Mouse (Mus musculus): ENCODE data around the gene Sgcd.

GRCm38 (mm10) chr11:47804101-47804715 lies 184.6 kb downstream of the Sgcd start:
- TF ChIP-seq MYOG (IDR thresholded peaks at IDR 0.05; ENCODE audit: control insufficient read depth in 1 of 3, insufficient read depth in 1 of 3, insufficient read length in 2 of 3, low read depth in 2 of 3) (no peak), MYOD1 (IDR thresholded peaks at IDR 0.05; ENCODE audit: control insufficient read depth in 1 of 3, insufficient read length in 2 of 3, low read depth in 2 of 3) (no peak), POLR2A (IDR thresholded peaks at IDR 0.05; ENCODE audit: insufficient read length, low read depth) (no peak), MAX (IDR thresholded peaks at IDR 0.05; ENCODE audit: low read depth) (no peak), TCF3 (IDR thresholded peaks at IDR 0.05; ENCODE audit: insufficient read length, low read depth) (no peak), E2F4 (IDR thresholded peaks at IDR 0.05; ENCODE audit: insufficient read depth) (no peak), USF1 (IDR thresholded peaks at IDR 0.05; ENCODE audit: low read depth) (no peak), POLR2AphosphoS2 (IDR thresholded peaks at IDR 0.05; ENCODE audit: insufficient read length, low read depth) (no peak), CEBPB (IDR thresholded peaks at IDR 0.05; ENCODE audit: insufficient read depth, poor library complexity, severe bottlenecking) (no peak), SRF (IDR thresholded peaks at IDR 0.05; ENCODE audit: control insufficient read depth, insufficient read length, low read depth) (no peak), TCF12 (IDR thresholded peaks at IDR 0.05; ENCODE audit: insufficient read depth, poor library complexity, severe bottlenecking) (no peak)
